Mouse (Mus musculus) right cerebral cortex, postnatal 25 days (tissue): ENCODE results near the gene Clec4d.
"Not testable (repeated sequence)": the region's sequence is repeated elsewhere in the genome, so short reads cannot be mapped to it uniquely, and the experiment has no call there.

Source experiments
- DNase-seq: peaks from one replicate; pipeline ENCODE4 v3.0.0; 2022

Clec4d gene

DNA sequence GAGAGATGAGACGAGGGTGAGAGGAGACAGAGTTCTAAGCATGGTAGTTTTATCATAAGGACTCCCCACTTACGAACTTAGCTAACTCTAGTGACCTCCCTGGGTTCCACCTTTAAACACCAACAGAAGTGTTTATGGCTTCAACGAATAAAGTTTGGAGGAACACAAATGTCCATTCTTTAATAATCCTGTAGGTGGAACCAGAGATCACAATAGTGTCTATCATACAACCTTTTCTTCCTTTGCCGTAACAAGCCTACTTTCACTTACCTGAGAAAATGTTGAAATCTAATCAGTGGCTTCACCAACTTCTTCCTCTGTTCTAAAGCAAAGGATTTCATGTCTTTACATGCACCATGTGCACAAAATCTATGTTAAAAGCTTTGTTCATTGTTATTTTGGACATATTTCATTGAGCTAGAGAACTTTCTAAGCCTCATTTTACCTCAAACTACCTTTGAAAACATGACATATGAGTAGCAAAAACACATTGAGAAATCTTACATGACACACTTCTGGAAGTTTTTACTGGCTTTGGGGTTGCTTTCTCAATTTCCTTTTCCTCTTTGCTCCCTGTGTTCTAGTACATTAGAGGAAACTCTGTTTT is at the start of gene Clec4d:
Gene Clec4d (plus strand): TSS at position 557 of the 607 bp plus-strand sequence.
- no peak for DNase-seq

- no peak for DNase-seq
Measured at GRCm38 (mm10) chr6:123227519-123228166, 34.3 kb upstream of the Clec4d start.

GRCm38 (mm10) chr6:123229644-123230043 is 32.3 kb upstream of the Clec4d start, which contains the start of gene Clec4n:
Gene Clec4n, plus strand, starts transcription at chr6:123229843.
- DNase-seq: no peak

DNA sequence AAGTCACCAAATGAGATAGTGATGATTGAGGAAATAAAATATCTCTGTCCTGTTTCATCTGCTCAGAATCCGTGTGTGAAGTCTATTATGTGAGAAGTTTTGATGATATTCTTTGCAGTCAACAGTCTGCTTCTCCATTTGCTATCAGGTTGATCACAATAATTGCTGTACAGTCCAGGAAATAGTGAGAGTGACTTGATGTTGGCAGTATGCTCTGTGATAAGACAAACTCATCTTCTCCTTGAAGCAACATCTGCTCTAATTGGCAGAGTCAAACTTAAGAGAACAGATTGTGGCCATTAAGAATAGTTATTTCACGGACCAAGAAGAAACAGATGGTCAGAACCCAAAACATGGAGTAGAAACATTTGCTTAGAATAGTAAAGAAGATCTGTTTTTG is 30.8 kb upstream of the Clec4d start:
- DNase-seq: no peak

GRCm38 (mm10) chr6:123237582-123237981 is 24.3 kb upstream of the Clec4d start:
- no peak for DNase-seq

- no peak for DNase-seq
Measured at GRCm38 (mm10) chr6:123244201-123244600, 17.7 kb upstream of the Clec4d start.

DNA sequence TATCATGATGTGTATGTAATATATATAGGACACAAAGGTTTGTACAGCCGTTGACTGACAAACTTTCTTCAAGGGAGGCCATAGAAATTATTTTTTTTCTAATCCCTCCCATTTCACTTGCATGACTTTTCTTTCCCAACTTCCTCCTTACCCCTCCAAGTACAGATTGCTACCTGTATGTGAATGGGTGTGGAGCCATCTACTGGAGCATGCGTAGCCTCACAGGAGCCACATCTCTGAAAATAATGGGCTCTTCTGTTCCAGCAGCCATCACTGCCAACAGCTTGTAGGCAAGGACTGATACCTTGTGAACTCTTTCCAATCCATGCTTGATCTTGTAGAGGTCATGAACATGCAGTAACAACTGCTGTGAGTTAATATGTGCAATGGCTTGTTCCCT is 13.0 kb upstream of the Clec4d start:
- not testable (repeated sequence) for DNase-seq

DNA sequence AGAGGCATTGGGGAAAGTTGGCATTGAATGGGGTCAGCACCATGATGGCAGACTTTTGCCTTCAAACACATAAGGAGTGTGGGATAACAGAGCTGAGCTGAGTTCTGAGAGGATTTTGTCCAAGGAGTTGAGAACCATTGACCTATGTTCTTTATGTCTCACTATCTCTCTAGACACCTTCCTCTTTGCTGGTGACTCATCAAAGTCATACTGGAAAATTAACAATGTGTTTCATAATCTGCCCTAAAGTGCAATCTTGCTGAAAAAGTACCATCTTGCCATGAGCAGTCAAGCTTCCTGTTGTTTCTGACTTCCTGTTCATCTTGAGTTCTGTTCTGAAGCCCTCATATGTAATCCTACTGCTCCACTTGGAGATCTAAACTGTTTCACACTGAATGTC is 9.2 kb upstream of the Clec4d start:
- no peak for DNase-seq

- DNase-seq: no peak
Measured at GRCm38 (mm10) chr6:123258946-123259345, 3.0 kb upstream of the Clec4d start.

GRCm38 (mm10) chr6:123259889-123260603 is 1.9 kb upstream of the Clec4d start:
- DNase-seq: no peak

DNA sequence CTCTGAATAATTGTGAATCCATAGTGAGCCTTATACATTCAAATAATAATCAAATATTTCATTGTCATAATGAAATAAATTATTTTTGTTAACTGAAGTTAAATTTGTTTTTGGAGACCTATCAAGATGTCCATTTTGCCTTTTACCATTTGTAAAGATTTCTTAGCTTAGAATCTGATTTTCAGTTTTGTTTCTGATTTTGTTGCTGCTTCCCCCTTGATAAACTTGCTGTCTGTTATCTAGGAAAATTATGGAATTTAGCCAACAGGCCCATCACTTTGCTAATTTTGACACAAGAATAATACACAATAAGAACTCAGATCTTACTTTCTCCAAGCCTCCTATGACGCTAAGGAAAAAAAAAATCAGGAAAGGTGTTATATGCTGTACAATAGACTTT is 1.0 kb upstream of the Clec4d start:
- DNase-seq: no peak

- no peak for DNase-seq
Measured at GRCm38 (mm10) chr6:123264194-123264593, 2.3 kb downstream of the Clec4d start.

- DNase-seq: no peak
Measured at GRCm38 (mm10) chr6:123265809-123266208, 3.9 kb downstream of the Clec4d start.

- no peak for DNase-seq
Measured at GRCm38 (mm10) chr6:123266945-123267344, 5.0 kb downstream of the Clec4d start.

- no peak for DNase-seq
Measured at GRCm38 (mm10) chr6:123279443-123279842, 17.5 kb downstream of the Clec4d start.

GRCm38 (mm10) chr6:123286311-123286710 is 24.4 kb downstream of the Clec4d start:
- no peak for DNase-seq

DNA sequence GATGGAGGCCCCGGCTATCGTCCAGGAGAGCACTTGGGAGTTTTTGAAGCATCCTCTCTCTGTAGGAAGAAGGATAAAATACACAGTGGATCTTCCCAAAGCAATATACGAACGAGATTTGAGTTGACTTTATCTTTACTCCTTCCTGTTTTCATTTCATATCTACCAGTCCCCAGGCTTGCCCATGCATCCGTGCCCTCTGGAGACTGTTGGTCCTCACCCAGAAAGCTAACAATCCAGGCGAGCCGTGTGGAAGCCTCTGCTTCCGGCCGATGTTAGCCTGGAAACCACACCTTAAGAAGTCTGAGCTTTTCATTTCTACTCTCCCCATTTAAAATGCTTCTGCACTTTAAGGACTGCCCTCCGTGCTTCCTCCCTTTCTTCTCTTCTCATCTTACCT is 27.0 kb downstream of the Clec4d start:
- no peak for DNase-seq

DNA sequence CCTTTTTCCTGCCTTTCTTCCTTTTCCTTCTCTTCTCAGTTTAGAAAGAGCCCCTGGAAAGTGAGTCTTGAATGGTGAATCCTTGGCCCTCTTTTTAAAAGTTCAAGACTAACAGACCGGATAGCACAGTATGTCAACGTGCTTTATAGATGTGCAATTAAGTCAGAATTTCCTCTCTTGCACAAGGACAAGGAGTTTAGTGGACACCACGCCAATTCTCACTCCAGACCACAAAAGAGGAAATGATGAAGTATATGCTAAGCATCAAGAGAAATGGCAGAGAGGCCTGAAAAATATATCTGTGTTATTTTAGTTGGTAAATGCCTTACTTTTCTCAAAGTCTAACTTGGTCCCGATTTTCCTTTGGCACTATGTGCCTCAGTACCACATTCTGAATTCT is 27.8 kb downstream of the Clec4d start, which contains the start of gene Clec4e:
Gene Clec4e (minus strand): TSS at position 118 of the 400 bp plus-strand sequence.
- no peak for DNase-seq

DNA sequence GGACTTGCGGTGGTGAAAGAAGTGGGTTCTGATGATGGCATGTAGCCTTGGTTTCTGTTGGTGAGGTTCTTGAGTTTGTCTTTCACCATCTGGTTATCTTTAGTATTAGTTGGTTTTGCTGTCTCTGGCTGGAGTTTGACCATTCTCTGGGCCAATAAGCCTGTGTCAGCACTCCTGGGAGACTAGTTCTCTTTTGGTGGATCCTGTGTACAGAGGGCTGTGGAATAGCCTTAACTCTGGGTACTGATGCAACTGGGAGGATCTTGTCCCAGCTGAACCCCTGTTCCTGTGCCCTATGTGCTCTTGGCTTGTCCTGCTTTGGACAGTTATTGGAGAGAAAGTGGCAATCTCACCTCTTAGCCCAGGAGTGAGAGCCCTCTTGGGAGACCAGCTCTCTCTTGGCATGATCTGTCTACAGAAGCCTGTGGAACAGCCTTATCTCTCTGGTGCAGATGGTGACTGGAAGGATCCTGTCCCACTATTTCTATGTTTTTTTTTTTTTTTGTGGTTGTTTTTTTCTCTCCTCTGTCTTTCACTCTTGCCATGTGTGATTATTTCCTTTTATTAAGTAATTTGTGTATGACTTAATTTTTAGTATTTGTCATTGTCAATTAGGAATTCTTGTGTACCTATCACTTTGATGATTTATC is 31.0 kb downstream of the Clec4d start:
- DNase-seq: no peak

DNA sequence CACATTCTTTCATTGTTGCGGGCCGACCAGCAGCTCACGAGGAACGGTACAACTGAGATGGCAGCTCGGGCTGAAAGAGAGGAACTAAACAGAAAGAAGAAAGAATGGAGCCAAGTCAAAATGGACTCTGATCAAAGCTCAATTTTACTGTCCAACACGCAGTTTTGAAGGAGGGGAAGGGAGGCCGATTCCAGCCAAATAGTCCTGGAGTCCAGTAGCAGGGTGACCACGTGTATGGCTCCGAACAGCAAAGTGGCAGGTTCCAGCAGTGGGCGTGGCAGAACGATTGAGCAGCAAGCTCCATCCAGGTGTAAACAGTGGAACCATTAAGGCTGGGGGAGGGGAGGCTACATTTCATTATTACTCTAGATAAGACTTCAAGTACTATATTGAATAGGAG is 31.6 kb downstream of the Clec4d start:
- not testable (repeated sequence) for DNase-seq

DNA sequence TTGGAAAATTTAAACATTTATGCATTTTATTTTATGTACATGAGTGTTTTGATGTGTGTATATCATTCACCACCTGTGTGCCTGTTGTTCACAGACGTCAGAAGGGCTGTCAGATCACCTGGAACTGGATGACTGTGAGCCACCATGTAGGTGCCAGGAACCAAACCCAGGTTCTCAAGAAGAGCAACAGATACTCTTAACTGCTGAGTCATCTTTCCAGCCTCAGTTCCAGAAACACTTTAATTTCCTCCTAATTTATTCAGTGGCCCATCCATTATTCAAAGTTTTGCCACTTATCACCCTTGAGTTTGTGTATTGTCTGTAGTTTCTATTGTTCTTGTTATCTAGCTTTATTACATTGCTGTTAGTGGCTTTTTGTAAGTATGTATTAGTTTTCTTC is 34.8 kb downstream of the Clec4d start:
- no peak for DNase-seq

GRCm38 (mm10) chr6:123306315-123306714 is 44.4 kb downstream of the Clec4d start:
- not testable (repeated sequence) for DNase-seq

DNA sequence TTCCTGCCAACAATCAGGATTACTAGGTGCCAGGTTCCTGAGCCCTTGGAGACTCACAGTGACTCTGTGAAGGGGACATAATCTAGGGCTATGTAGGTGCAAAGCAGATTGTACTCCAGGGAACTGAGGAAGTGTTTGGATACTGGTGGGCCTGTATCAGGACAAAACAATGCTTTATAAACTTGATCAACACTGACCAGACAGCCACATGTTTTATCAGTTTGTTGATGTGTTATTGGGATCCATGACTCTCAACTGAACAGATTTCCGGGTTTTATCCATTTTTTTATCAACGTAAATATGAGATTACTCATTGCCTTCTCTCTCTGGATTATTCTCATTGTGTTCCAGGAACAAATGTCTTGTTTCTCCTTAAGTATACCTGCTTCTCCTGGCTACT is 46.1 kb downstream of the Clec4d start, which contains the start of gene Vmn2r19:
Gene Vmn2r19 (plus strand): TSS at position 301 of the 400 bp plus-strand sequence.
- no peak for DNase-seq
